Mouse (Mus musculus): ENCODE measurements around the gene Tle6. TPM values are rescaled to one million over a fixed set of nuclear protein-coding genes. Genes with fewer than 3 reads are reported as not detected.
"Not testable (repeated sequence)": the region's sequence is repeated elsewhere in the genome, so short reads cannot be mapped to it uniquely, and the experiment has no call there.

The Tle6 gene
- 24.1 and 25.2 TPM in 2 replicates for polyA plus RNA-seq (2014; fragmentation: Nextera tagmentation; extraction: Ambion mirVana)

- H3K9ac ChIP-seq, result peak within 1 kb of the TSS; percentile 29; the same call in 1 of the 2 replicates
- no peaks in the 10 kb centered on the region for H3K9me3 ChIP-seq (ENCODE audit: low read depth, low read length)
- no peaks in the 10 kb centered on the region; the same call in 1 of the 2 replicates for H3K27me3 ChIP-seq (ENCODE audit: insufficient read depth, low read length)
- no peaks in the 10 kb centered on the region for H3K36me3 ChIP-seq (ENCODE audit: insufficient read depth)
- peak; percentile 81 for ATAC-seq (ENCODE audit: insufficient read depth)
- no peak for TF ChIP-seq CTCF (IDR thresholded peaks at IDR 0.05; ENCODE audit: low read depth)
- DNase-seq, result peak; percentile 99
- H3K4me1 ChIP-seq (ENCODE audit: insufficient read depth), result peaks cover 21% of the 10 kb centered on the region
- peak within 1 kb of the TSS; percentile 65 for H3K4me2 ChIP-seq
- H3K4me3 ChIP-seq (ENCODE audit: low read depth, low read length), result peak within 1 kb of the TSS; percentile 26
- H3K27ac ChIP-seq (ENCODE audit: low read depth), result peak within 1 kb of the TSS; percentile 73
- under 1% methylated on average over 28 of the region's 28 CpGs for WGBS
Measured at GRCm38 (mm10) chr10:81600738-81601203, at the start of gene Tle6. Gene Tle6 (minus strand): TSS chr10:81601073.

- not testable (repeated sequence) for H3K27ac ChIP-seq (ENCODE audit: low read depth); H3K36me3 ChIP-seq (ENCODE audit: insufficient read depth); H3K4me1 ChIP-seq (ENCODE audit: insufficient read depth); H3K9me3 ChIP-seq (ENCODE audit: low read depth, low read length); H3K27me3 ChIP-seq (ENCODE audit: insufficient read depth, low read length)
- H3K4me2 ChIP-seq, result peak within 1 kb of the TSS; percentile 59
- 2% methylated on average over 34 of the region's 52 CpGs for WGBS
- peak within 1 kb of the TSS; percentile 66 for H3K9ac ChIP-seq
- ATAC-seq (ENCODE audit: insufficient read depth), result peak; percentile 97
- DNase-seq, result peak; percentile 97
- peak within 1 kb of the TSS; percentile 53 for H3K4me3 ChIP-seq (ENCODE audit: low read depth, low read length)
Measured at GRCm38 (mm10) chr10:81648803-81649775, 48.2 kb upstream of the Tle6 start, which contains the start of gene Gm10778. Gene Gm10778 (plus strand): TSS chr10:81649059.

- 74% methylated on average over 7 of the region's 7 CpGs for WGBS
Measured at GRCm38 (mm10) chr10:81646015-81646555, 45.2 kb upstream of the Tle6 start.

GRCm38 (mm10) chr10:81645391-81645790 is 44.5 kb upstream of the Tle6 start:
- Histone ChIP-seq H3K9me3 (ENCODE audit: low read depth, low read length) (no peaks in the 10 kb centered on the region), H3K4me2 (no peak overlapping the region), H3K27ac (ENCODE audit: low read depth) (no peak overlapping the region), H3K4me3 (ENCODE audit: low read depth, low read length) (no peak overlapping the region), H3K9ac (no peak overlapping the region), H3K27me3 (ENCODE audit: insufficient read depth, low read length) (no peaks in the 10 kb centered on the region), H3K4me1 (ENCODE audit: insufficient read depth) (0 out of 2 replicates have a peak, but pooled peaks cover 5% of the 10 kb centered on the region), H3K36me3 (ENCODE audit: insufficient read depth) (no peaks in the 10 kb centered on the region)
- DNase-seq (no peak), ATAC-seq (ENCODE audit: insufficient read depth) (no peak)
- WGBS, result 90% methylated on average over 4 of the region's 4 CpGs
- no peak for TF ChIP-seq CTCF (IDR thresholded peaks at IDR 0.05; ENCODE audit: low read depth)

More at GRCm38 (mm10) chr10:81646015-81646555, 45.2 kb upstream of the Tle6 start:
- Histone ChIP-seq H3K4me2 (no peak overlapping the region), H3K27ac (ENCODE audit: low read depth) (no peak overlapping the region), H3K4me3 (ENCODE audit: low read depth, low read length) (no peak overlapping the region), H3K9me3 (ENCODE audit: low read depth, low read length) (no peaks in the 10 kb centered on the region), H3K9ac (no peak overlapping the region), H3K4me1 (ENCODE audit: insufficient read depth) (0 out of 2 replicates have a peak, but pooled peaks cover 5% of the 10 kb centered on the region), H3K36me3 (ENCODE audit: insufficient read depth) (no peaks in the 10 kb centered on the region), H3K27me3 (ENCODE audit: insufficient read depth, low read length) (no peaks in the 10 kb centered on the region)
- DNase-seq, result no peak
- ATAC-seq (ENCODE audit: insufficient read depth), result no peak
- TF ChIP-seq CTCF (IDR thresholded peaks at IDR 0.05; ENCODE audit: low read depth), result no peak

- Histone ChIP-seq H3K9me3 (ENCODE audit: low read depth, low read length) (no peaks in the 10 kb centered on the region), H3K36me3 (ENCODE audit: insufficient read depth) (no peaks in the 10 kb centered on the region), H3K4me3 (ENCODE audit: low read depth, low read length) (no peak overlapping the region), H3K27me3 (ENCODE audit: insufficient read depth, low read length) (no peaks in the 10 kb centered on the region), H3K9ac (no peak overlapping the region), H3K27ac (ENCODE audit: low read depth) (no peak overlapping the region), H3K4me2 (peak overlapping the region; percentile 92), H3K4me1 (ENCODE audit: insufficient read depth) (0 out of 2 replicates have a peak, but pooled peaks cover 5% of the 10 kb centered on the region)
- 82% methylated on average over 18 of the region's 18 CpGs for WGBS
- no peak for DNase-seq
- no peak for ATAC-seq (ENCODE audit: insufficient read depth)
- no peak for TF ChIP-seq CTCF (IDR thresholded peaks at IDR 0.05; ENCODE audit: low read depth)
Measured at GRCm38 (mm10) chr10:81644716-81645115, 43.8 kb upstream of the Tle6 start.

GRCm38 (mm10) chr10:81644162-81644561 is 43.3 kb upstream of the Tle6 start:
- WGBS, result 43% methylated on average over 2 of the region's 2 CpGs
- DNase-seq (peak; percentile 14), ATAC-seq (ENCODE audit: insufficient read depth) (peak; percentile 6; the same call in 1 of the 2 replicates)

More at GRCm38 (mm10) chr10:81644162-81644561, 43.3 kb upstream of the Tle6 start:
- TF ChIP-seq CTCF (IDR thresholded peaks at IDR 0.05; ENCODE audit: low read depth), result no peak
- Histone ChIP-seq H3K4me2 (peak overlapping the region; percentile 92), H3K27ac (ENCODE audit: low read depth) (peak overlapping the region; percentile 95), H3K4me3 (ENCODE audit: low read depth, low read length) (peak overlapping the region; percentile 67), H3K9me3 (ENCODE audit: low read depth, low read length) (no peaks in the 10 kb centered on the region), H3K27me3 (ENCODE audit: insufficient read depth, low read length) (no peaks in the 10 kb centered on the region), H3K9ac (peak overlapping the region; percentile 94), H3K4me1 (ENCODE audit: insufficient read depth) (0 out of 2 replicates have a peak, but pooled peaks cover 5% of the 10 kb centered on the region), H3K36me3 (ENCODE audit: insufficient read depth) (no peaks in the 10 kb centered on the region)

Measured in lung, embryonic 14.5 days (tissue).